Mouse (Mus musculus): Measurements from ENCODE around the gene Arhgap20. TPM values are rescaled to one million over a fixed set of nuclear protein-coding genes. Genes with fewer than 3 reads are reported as not detected.

The Arhgap20 gene
- polyA plus RNA-seq, 1 experiment: 0.56 TPM

GRCm38 (mm10) chr9:51845796-51846195 is 80.7 kb downstream of the Arhgap20 start:
- WGBS: 85% methylated on average over 10 of the region's 10 CpGs
- no peak for TF ChIP-seq POLR2A (IDR thresholded peaks at IDR 0.05; ENCODE audit: low read depth, low read length)
- TF ChIP-seq CTCF (IDR thresholded peaks at IDR 0.05; ENCODE audit: extremely low read depth, insufficient read length, insufficient replicate concordance, low read depth, low read length): no peak
- no peaks in the 10 kb centered on the region for H3K27me3 ChIP-seq (ENCODE audit: control insufficient read depth, insufficient read depth, low read length)
- no peak overlapping the region for H3K27ac ChIP-seq (ENCODE audit: insufficient read depth, low read depth, low read length)
- no peak overlapping the region for H3K4me3 ChIP-seq (ENCODE audit: low read depth, low read length)
- H3K36me3 ChIP-seq (ENCODE audit: control insufficient read depth, insufficient read depth, low read length): no peaks in the 10 kb centered on the region
- H3K4me1 ChIP-seq (ENCODE audit: control insufficient read depth, insufficient read depth, insufficient read length, low read length): no peaks in the 10 kb centered on the region

GRCm38 (mm10) chr9:51853772-51854171 is 88.6 kb downstream of the Arhgap20 start:
- 88% methylated on average over 5 of the region's 5 CpGs for WGBS
- Histone ChIP-seq H3K27ac (ENCODE audit: insufficient read depth, low read depth, low read length) (no peak overlapping the region), H3K4me1 (ENCODE audit: control insufficient read depth, insufficient read depth, insufficient read length, low read length) (no peaks in the 10 kb centered on the region), H3K36me3 (ENCODE audit: control insufficient read depth, insufficient read depth, low read length) (no peaks in the 10 kb centered on the region), H3K4me3 (ENCODE audit: low read depth, low read length) (no peak overlapping the region), H3K27me3 (ENCODE audit: control insufficient read depth, insufficient read depth, low read length) (no peaks in the 10 kb centered on the region)
- no peak for TF ChIP-seq POLR2A (IDR thresholded peaks at IDR 0.05; ENCODE audit: low read depth, low read length)
- no peak for TF ChIP-seq CTCF (IDR thresholded peaks at IDR 0.05; ENCODE audit: extremely low read depth, insufficient read length, insufficient replicate concordance, low read depth, low read length)

- H3K27ac ChIP-seq (ENCODE audit: insufficient read depth, low read depth, low read length): no peak overlapping the region
- no peaks in the 10 kb centered on the region for H3K27me3 ChIP-seq (ENCODE audit: control insufficient read depth, insufficient read depth, low read length)
- H3K4me1 ChIP-seq (ENCODE audit: control insufficient read depth, insufficient read depth, insufficient read length, low read length): no peaks in the 10 kb centered on the region
- H3K4me3 ChIP-seq (ENCODE audit: low read depth, low read length): no peak overlapping the region
- 80% methylated on average over 3 of the region's 3 CpGs for WGBS
- TF ChIP-seq CTCF (IDR thresholded peaks at IDR 0.05; ENCODE audit: extremely low read depth, insufficient read length, insufficient replicate concordance, low read depth, low read length) (no peak), POLR2A (IDR thresholded peaks at IDR 0.05; ENCODE audit: low read depth, low read length) (no peak)
- H3K36me3 ChIP-seq (ENCODE audit: control insufficient read depth, insufficient read depth, low read length): no peaks in the 10 kb centered on the region
Measured at GRCm38 (mm10) chr9:51864273-51864672, 99.1 kb downstream of the Arhgap20 start.

GRCm38 (mm10) chr9:51866634-51867033 is 101.5 kb downstream of the Arhgap20 start:
- no peaks in the 10 kb centered on the region for H3K36me3 ChIP-seq (ENCODE audit: control insufficient read depth, insufficient read depth, low read length)
- WGBS: 41% methylated on average over 4 of the region's 4 CpGs
- TF ChIP-seq CTCF (IDR thresholded peaks at IDR 0.05; ENCODE audit: extremely low read depth, insufficient read length, insufficient replicate concordance, low read depth, low read length) (no peak), POLR2A (IDR thresholded peaks at IDR 0.05; ENCODE audit: low read depth, low read length) (no peak)
- no peaks in the 10 kb centered on the region; the same call in 1 of the 2 replicates for H3K27me3 ChIP-seq (ENCODE audit: control insufficient read depth, insufficient read depth, low read length)
- H3K4me3 ChIP-seq (ENCODE audit: low read depth, low read length): no peak overlapping the region
- H3K27ac ChIP-seq (ENCODE audit: insufficient read depth, low read depth, low read length): no peak overlapping the region
- H3K4me1 ChIP-seq (ENCODE audit: control insufficient read depth, insufficient read depth, insufficient read length, low read length): no peaks in the 10 kb centered on the region

GRCm38 (mm10) chr9:51869056-51869455 is 103.9 kb downstream of the Arhgap20 start:
- H3K4me3 ChIP-seq (ENCODE audit: low read depth, low read length): no peak overlapping the region
- no peak overlapping the region for H3K27ac ChIP-seq (ENCODE audit: insufficient read depth, low read depth, low read length)
- no peak for TF ChIP-seq CTCF (IDR thresholded peaks at IDR 0.05; ENCODE audit: extremely low read depth, insufficient read length, insufficient replicate concordance, low read depth, low read length)
- no peak for TF ChIP-seq POLR2A (IDR thresholded peaks at IDR 0.05; ENCODE audit: low read depth, low read length)
- H3K36me3 ChIP-seq (ENCODE audit: control insufficient read depth, insufficient read depth, low read length): no peaks in the 10 kb centered on the region
- H3K4me1 ChIP-seq (ENCODE audit: control insufficient read depth, insufficient read depth, insufficient read length, low read length): no peaks in the 10 kb centered on the region
- no peaks in the 10 kb centered on the region; the same call in 1 of the 2 replicates for H3K27me3 ChIP-seq (ENCODE audit: control insufficient read depth, insufficient read depth, low read length)
- WGBS: 83% methylated on average over 4 of the region's 4 CpGs

- Histone ChIP-seq H3K4me3 (ENCODE audit: low read depth, low read length) (no peak overlapping the region), H3K4me1 (ENCODE audit: control insufficient read depth, insufficient read depth, insufficient read length, low read length) (no peaks in the 10 kb centered on the region), H3K27ac (ENCODE audit: insufficient read depth, low read depth, low read length) (no peak overlapping the region), H3K36me3 (ENCODE audit: control insufficient read depth, insufficient read depth, low read length) (no peaks in the 10 kb centered on the region), H3K27me3 (ENCODE audit: control insufficient read depth, insufficient read depth, low read length) (no peaks in the 10 kb centered on the region; the same call in 1 of the 2 replicates)
- WGBS: 27% methylated on average over 4 of the region's 4 CpGs
- TF ChIP-seq CTCF (IDR thresholded peaks at IDR 0.05; ENCODE audit: extremely low read depth, insufficient read length, insufficient replicate concordance, low read depth, low read length): no peak
- TF ChIP-seq POLR2A (IDR thresholded peaks at IDR 0.05; ENCODE audit: low read depth, low read length): no peak
Measured at GRCm38 (mm10) chr9:51874348-51874747, 109.2 kb downstream of the Arhgap20 start.

- Histone ChIP-seq H3K27me3 (ENCODE audit: control insufficient read depth, insufficient read depth, low read length) (no peaks in the 10 kb centered on the region; the same call in 1 of the 2 replicates), H3K36me3 (ENCODE audit: control insufficient read depth, insufficient read depth, low read length) (no peaks in the 10 kb centered on the region), H3K27ac (ENCODE audit: insufficient read depth, low read depth, low read length) (no peak overlapping the region), H3K4me1 (ENCODE audit: control insufficient read depth, insufficient read depth, insufficient read length, low read length) (no peaks in the 10 kb centered on the region), H3K4me3 (ENCODE audit: low read depth, low read length) (no peak overlapping the region)
- 65% methylated on average over 20 of the region's 20 CpGs for WGBS
- TF ChIP-seq POLR2A (IDR thresholded peaks at IDR 0.05; ENCODE audit: low read depth, low read length) (no peak), CTCF (IDR thresholded peaks at IDR 0.05; ENCODE audit: extremely low read depth, insufficient read length, insufficient replicate concordance, low read depth, low read length) (no peak)
Measured at GRCm38 (mm10) chr9:51875531-51875930, 110.4 kb downstream of the Arhgap20 start.

All from small intestine, adult 2 months (tissue).